Mouse (Mus musculus) myocyte (in vitro differentiated cells): ENCODE results near the gene Hnf4a.

Experiments
- E2F4 ChIP-seq: IDR thresholded peaks from one replicate; pipeline ENCODE4 v1.6.1; 2011; ENCODE audit warnings: mild to moderate bottlenecking, control low read depth, moderate library complexity; ENCODE audit not compliant: insufficient read depth
- MAX ChIP-seq: IDR thresholded peaks from one replicate; pipeline ENCODE4 v1.6.1; 2011; ENCODE audit warnings: low read depth, mild to moderate bottlenecking, control low read depth
- MYOD1 ChIP-seq, 3 experiments: IDR thresholded peaks; one replicate each; pipeline ENCODE4 v1.6.1; 2011; ENCODE audit warnings: control low read depth in 2 of 3, low read depth in 2 of 3, mild to moderate bottlenecking in 2 of 3, moderate library complexity in 1 of 3; ENCODE audit not compliant: insufficient read length in 2 of 3, control insufficient read depth in 1 of 3
- POLR2A ChIP-seq: IDR thresholded peaks from one replicate; pipeline ENCODE4 v1.6.1; 2011; ENCODE audit warnings: low read depth, mild to moderate bottlenecking, control low read depth, moderate library complexity; ENCODE audit not compliant: insufficient read length
- POLR2AphosphoS2 ChIP-seq: IDR thresholded peaks from one replicate; pipeline ENCODE4 v1.6.1; 2011; ENCODE audit warnings: low read depth, control low read depth; ENCODE audit not compliant: insufficient read length
- USF1 ChIP-seq: IDR thresholded peaks from one replicate; pipeline ENCODE4 v1.6.1; 2011; ENCODE audit warnings: low read depth, mild to moderate bottlenecking, control low read depth, moderate library complexity

DNA sequence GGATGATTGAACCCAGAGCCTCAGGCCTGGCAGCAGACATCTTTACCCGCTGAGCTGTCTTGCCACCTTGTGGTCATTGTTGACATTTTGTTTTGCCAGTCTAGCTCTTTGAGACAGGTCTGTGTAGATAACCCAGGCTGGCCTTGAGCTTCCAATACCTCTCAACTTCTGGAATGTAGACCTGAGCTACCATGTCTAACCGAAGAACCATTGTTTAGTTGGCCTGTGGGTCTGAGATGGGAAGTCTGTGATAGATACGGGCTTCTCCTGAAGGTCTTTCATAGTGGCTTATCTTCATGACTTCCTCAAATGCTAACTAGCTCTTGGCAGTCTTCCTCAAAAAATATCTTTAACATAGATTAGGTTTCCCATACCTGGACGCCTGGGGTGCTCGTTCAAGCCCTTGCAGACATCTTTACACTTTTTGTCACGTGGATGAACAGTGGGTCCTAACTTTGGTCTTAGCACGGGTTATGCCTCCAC lies 19.2 kb downstream of the Hnf4a start:
- TF ChIP-seq USF1 (no peak), POLR2A (no peak), E2F4 (no peak), MAX (no peak), MYOD1 (IDR thresholded peaks at IDR 0.05; ENCODE audit: control insufficient read depth in 1 of 3, insufficient read length in 2 of 3, low read depth in 2 of 3) (no peak), POLR2AphosphoS2 (no peak)
